Mouse (Mus musculus): ENCODE data around the gene Gnb2. TPM values are rescaled to one million over a fixed set of nuclear protein-coding genes. Genes with fewer than 3 reads are reported as not detected.

Gene Gnb2
- 100 to 1,000 TPM; 573 to 580 TPM for total RNA-seq (2021)
- long read RNA-seq, transcript Gnb2-201 (10 exons, 1,860 nt) = major isoform, 140 of 181 reads
- long read RNA-seq, transcript Gnb2-213 (2 exons, 712 nt) = minor isoform, 6 of 181 reads
- long read RNA-seq, partial matches to known transcripts = 14 of 181 reads
- long read RNA-seq, other reads (novel, unspliced or antisense) = 15 of 181 reads

GRCm38 (mm10) chr5:137533117-137533827, at the start of gene Gnb2, which contains the start of gene Epo:
TSS of gene Gnb2 (minus strand) at chr5:137533510.
TSS of gene Epo (minus strand) at chr5:137533242.
- DNase-seq (ENCODE audit: low spot score in 2 of 2) = peak; percentile 94 to 97

GRCm38 (mm10) chr5:137582702-137583101, 49.4 kb upstream of the Gnb2 start:
- DNase-seq (ENCODE audit: low spot score in 2 of 2) = no peak

GRCm38 (mm10) chr5:137580246-137580645, 46.9 kb upstream of the Gnb2 start:
- no peak for DNase-seq (ENCODE audit: low spot score in 2 of 2)

GRCm38 (mm10) chr5:137574470-137574901, 41.2 kb upstream of the Gnb2 start:
- DNase-seq (ENCODE audit: low spot score in 2 of 2) = peak; percentile 51 to 57

- no peak for DNase-seq (ENCODE audit: low spot score in 2 of 2)
Measured at GRCm38 (mm10) chr5:137570691-137571586, 37.6 kb upstream of the Gnb2 start.

- DNase-seq (ENCODE audit: low spot score in 2 of 2) = no peak
Measured at GRCm38 (mm10) chr5:137570181-137570580, 36.9 kb upstream of the Gnb2 start.

GRCm38 (mm10) chr5:137569665-137570064, 36.4 kb upstream of the Gnb2 start, which contains the start of gene Tfr2:
TSS of gene Tfr2 (plus strand) at chr5:137569840.
- no peak for DNase-seq (ENCODE audit: low spot score in 2 of 2)

- no peak for DNase-seq (ENCODE audit: low spot score in 2 of 2)
Measured at GRCm38 (mm10) chr5:137569031-137569430, 35.7 kb upstream of the Gnb2 start.

- DNase-seq (ENCODE audit: low spot score in 2 of 2) = no peak
Measured at GRCm38 (mm10) chr5:137568223-137568798, 35.0 kb upstream of the Gnb2 start.

- no peak for DNase-seq (ENCODE audit: low spot score in 2 of 2)
Measured at GRCm38 (mm10) chr5:137566416-137566815, 33.1 kb upstream of the Gnb2 start.

- no peak for DNase-seq (ENCODE audit: low spot score in 2 of 2)
Measured at GRCm38 (mm10) chr5:137565744-137566143, 32.4 kb upstream of the Gnb2 start.

- peak in 1 of 2 experiments; percentile 65 for DNase-seq (ENCODE audit: low spot score in 2 of 2)
Measured at GRCm38 (mm10) chr5:137562965-137563364, 29.7 kb upstream of the Gnb2 start.

GRCm38 (mm10) chr5:137561556-137561955, 28.2 kb upstream of the Gnb2 start:
- peak in 1 of 2 experiments; percentile 31 for DNase-seq (ENCODE audit: low spot score in 2 of 2)

GRCm38 (mm10) chr5:137553898-137554297, 20.6 kb upstream of the Gnb2 start:
- no peak for DNase-seq (ENCODE audit: low spot score in 2 of 2)

- peak; percentile 88 to 93 for DNase-seq (ENCODE audit: low spot score in 2 of 2)
Measured at GRCm38 (mm10) chr5:137553411-137553837, 20.1 kb upstream of the Gnb2 start, which contains the start of gene Actl6b. TSS of gene Actl6b (plus strand) at chr5:137553517.

- no peak for DNase-seq (ENCODE audit: low spot score in 2 of 2)
Measured at GRCm38 (mm10) chr5:137553000-137553399, 19.7 kb upstream of the Gnb2 start.

- DNase-seq (ENCODE audit: low spot score in 2 of 2) = no peak
Measured at GRCm38 (mm10) chr5:137551119-137551518, 17.8 kb upstream of the Gnb2 start.

- DNase-seq (ENCODE audit: low spot score in 2 of 2) = no peak
Measured at GRCm38 (mm10) chr5:137549840-137550239, 16.5 kb upstream of the Gnb2 start.

- no peak for DNase-seq (ENCODE audit: low spot score in 2 of 2)
Measured at GRCm38 (mm10) chr5:137545596-137545995, 12.3 kb upstream of the Gnb2 start.

- no peak for DNase-seq (ENCODE audit: low spot score in 2 of 2)
Measured at GRCm38 (mm10) chr5:137544926-137545325, 11.6 kb upstream of the Gnb2 start.
